Mouse (Mus musculus) induced T-regulatory cell, adult 2 months (primary cell): Measurements from ENCODE around the gene Akr1c21.
"Not testable (repeated sequence)": the region's sequence is repeated elsewhere in the genome, so short reads cannot be mapped to it uniquely, and the experiment has no call there.

Experiments used
- DNase-seq: peaks from one replicate; pipeline ENCODE4 v3.0.0-alpha.2; 2012; ENCODE audit warnings: low read depth

Akr1c21 gene

DNA sequence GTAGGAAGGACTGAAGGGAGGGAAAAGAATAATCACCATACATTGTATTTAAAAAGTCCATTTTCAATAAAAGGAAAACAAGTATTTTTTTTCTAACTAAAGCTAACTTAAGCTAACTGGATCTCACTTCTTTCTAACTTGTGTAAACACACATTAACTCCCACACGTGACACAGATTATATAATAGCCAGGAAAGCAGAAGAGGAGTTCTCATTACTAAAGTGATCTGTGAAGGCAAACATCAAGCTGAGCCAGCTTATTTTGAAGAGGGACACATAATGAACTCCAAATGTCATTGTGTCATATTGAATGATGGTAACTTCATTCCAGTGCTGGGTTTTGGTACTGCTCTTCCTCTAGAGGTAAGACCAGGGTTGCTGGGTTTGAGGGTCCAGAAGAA is at the start of gene Akr1c21:
Akr1c21 (plus strand) TSS at position 205 of the 400 bp plus-strand sequence.
- DNase-seq: no peak

- DNase-seq: no peak
These were observed 14.7 kb upstream of the Akr1c21 start for GRCm38 (mm10) chr13:4559143-4559542.

- no peak for DNase-seq
These were observed 13.4 kb upstream of the Akr1c21 start for GRCm38 (mm10) chr13:4560500-4560899.

DNA sequence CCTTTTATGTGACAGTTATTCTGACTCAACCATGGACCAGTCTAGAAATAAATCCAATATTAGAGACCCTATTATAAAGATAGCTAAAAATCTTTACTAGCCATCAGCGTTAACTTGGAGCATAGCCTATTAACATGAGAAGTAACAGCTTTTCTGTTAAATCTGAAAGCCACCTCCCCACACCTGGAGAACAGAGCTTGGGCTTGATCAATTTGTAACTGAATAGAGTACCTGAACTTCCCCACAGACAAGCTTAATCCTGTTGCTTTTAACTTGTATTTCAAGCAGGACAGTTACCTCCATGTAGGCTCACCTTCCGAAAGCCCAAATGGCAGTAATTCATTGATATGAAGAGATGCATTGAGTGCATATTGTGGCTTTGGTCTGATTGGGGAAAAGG is 7.9 kb upstream of the Akr1c21 start:
- no peak for DNase-seq

DNA sequence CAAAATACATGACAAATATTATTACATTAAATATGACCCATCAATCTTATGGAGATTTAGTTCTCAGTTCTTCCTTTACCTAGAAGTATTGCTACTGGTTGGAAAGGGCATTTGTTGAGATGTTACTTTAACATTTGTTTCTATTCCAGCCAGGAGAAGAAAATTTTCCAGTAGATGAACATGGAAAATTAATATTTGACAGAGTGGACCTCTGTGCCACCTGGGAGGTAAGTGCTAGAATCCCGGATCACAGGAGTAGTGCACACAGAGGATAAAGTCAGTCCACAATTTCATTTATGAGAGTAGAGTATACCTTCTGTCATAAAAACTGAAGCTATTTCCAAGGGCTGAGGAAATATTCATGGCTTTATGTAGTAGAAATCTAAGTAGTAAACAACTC is 3.0 kb downstream of the Akr1c21 start:
- DNase-seq: no peak

- not testable (repeated sequence) for DNase-seq
These were observed 29.6 kb downstream of the Akr1c21 start for GRCm38 (mm10) chr13:4603431-4603830.

DNA sequence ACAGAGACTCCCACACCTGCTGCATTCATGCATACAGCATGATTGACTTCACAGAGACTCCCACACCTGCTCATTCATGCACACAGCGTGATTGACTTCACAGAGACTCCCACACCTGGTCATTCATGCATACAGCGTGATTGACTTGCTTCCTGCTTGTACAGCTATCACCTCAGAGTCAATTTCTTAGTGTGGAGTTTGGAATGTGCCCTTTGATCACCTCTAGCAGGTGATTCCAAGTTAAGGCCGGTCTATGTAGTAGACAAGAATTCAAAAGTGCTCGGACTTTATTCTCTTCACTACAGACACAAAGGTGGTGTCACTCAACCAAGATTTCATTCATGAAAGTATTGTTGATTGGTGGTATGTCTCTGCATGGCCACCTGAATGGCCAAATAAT is 32.9 kb downstream of the Akr1c21 start:
- no peak for DNase-seq

GRCm38 (mm10) chr13:4608530-4608929 is 34.7 kb downstream of the Akr1c21 start:
- no peak for DNase-seq

DNA sequence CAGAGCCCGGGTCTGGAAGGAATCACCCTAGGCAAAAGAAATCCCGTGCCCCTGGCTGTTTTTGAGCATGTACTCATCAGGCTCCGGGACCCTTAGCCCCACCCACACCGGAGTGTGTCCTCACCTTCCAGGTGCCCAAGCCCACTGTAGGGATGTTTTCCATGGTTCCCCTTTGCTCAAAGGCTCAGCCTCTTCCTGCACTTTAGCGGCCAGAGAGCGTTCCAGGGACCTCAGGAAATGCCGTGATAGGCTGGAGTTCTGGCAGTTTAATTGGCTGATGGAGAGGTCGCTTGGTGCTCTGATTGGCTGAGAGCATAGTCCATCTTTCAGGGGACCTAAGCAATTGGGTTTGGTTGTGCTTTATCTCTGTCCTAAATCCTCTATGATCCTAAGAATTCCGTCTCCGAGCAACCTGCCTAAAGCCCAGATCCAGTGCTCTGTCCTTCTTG is 35.1 kb downstream of the Akr1c21 start, which contains the start of gene Akr1e1:
Akr1e1 (minus strand) TSS at position 214 of the 449 bp plus-strand sequence.
- peak; percentile 83 for DNase-seq

- peak; percentile 54 for DNase-seq
These were observed 37.0 kb downstream of the Akr1c21 start for GRCm38 (mm10) chr13:4610902-4611301.
